Mouse (Mus musculus): ENCODE data around the gene Lmbrd1.
"Not testable (repeated sequence)": the region's sequence is repeated elsewhere in the genome, so short reads cannot be mapped to it uniquely, and the experiment has no call there.

The Lmbrd1 gene

GRCm38 (mm10) chr1:24729784-24730183, 51.4 kb downstream of the Lmbrd1 start:
- DNase-seq (ENCODE audit: low read depth): no peak

DNA sequence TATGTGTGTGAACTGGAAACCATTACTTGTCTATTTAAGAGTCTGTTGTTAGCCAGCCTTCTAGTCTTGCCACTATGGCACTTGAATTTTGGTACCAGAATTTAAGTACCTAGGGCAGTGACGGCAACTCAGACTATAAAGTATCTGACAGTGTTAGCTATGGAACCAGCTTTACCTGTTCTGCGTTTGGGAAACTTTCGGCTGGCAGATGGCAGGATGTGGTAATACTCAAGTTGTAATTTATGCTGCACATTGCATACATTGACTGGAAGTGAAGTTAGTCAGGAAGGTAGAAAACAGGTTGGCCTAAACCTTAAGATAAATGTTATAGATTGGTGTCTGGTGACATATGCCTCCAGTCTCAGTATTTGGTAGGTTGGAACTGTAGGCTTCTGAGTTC, 53.9 kb downstream of the Lmbrd1 start:
- DNase-seq (ENCODE audit: low read depth): no peak

DNA sequence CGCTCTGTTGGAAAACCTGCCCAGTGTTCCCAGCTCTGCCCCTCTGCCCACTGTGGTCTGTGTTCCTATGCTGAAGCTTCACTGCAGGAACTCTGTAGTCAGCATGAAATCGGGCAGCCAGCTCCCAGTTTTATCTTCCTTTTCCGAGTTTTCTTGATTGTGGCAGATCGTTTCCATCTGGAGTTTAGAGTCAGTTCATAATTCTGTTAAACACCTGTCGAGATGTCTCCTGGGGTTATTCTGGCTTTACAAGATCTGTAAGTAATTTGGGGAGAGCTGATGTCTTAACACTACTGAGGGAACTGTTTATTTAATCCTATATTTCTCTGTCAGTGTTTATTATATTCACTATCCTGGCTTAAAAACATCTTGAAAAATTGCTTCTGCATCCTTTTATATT, 56.4 kb downstream of the Lmbrd1 start:
- no peak for DNase-seq (ENCODE audit: low read depth)

- DNase-seq (ENCODE audit: low read depth): no peak
These were observed 62.5 kb downstream of the Lmbrd1 start for GRCm38 (mm10) chr1:24740903-24741302.

DNA sequence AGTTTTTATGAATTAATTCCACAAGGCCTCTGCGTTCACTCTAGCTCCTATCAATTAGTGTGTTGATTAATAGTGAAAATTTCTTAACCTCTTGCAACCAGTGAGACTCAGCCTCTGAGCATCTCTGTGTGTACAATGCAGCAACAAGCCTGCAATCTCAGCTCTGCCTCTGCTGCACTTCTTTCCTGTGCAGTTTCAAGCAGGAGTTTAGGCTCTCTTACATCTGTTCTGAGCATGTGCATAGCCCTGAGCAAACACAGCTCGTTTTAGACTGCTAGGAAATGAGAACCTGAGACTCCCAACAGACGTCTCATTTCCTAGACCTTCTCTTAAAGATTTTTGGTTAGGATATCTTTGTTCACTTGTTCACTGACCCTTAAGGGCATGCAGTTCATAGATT, 63.1 kb downstream of the Lmbrd1 start:
- DNase-seq (ENCODE audit: low read depth): no peak

DNA sequence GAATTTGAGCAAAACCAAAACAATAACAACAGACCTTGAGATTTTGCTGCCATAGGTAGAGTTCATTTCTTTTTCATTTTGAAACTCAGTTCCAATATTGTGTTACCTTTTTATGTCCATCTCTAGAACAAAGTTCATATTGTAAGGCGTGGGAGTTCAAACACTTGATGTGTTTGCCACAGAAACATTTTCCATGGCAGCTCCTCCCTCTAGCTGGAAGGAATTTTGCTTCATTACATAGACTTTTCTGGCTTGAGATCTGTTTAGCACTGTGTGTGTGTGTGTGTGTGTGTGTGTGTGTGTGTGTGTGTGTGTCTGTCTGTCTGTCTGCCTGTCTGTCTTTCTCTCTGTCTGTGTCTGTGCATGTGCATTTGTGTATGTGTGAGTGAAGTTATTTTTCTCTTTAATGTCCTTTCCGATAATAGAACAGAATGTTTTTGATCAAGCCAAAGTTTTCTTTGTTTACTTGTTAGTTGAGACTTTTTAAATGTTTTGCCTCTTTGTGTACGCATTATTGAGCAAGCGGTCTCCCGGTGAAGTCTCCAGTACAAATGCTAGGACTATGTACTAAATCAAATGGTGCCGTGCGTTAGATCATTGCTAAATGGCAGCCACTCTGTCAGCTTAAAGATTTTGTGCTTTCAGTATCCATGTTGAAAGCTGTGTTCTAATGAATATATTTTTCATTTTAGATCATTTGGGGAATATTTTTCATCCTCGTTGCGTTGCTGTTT, 64.9 kb downstream of the Lmbrd1 start:
- DNase-seq (ENCODE audit: low read depth): no peak

DNA sequence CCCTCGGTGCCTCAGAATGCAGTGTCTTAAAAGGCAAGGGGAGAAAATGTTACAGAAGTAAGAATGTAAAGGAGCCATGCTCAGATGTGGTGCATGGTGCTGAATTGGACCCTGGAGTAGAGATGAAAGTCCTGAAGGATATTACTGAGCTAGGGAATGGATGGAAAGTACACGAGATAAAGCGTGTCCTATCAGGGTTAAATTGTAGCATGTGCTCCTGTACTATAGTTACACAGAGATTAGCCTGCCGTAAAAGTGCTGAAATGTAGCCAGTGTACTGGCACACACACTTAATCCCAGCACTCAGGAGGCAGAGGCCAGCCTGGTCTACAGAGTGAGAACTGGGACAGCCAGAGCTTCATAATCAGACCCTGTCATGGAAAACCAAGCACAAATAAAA, 74.3 kb downstream of the Lmbrd1 start:
- no peak for DNase-seq (ENCODE audit: low read depth)

DNA sequence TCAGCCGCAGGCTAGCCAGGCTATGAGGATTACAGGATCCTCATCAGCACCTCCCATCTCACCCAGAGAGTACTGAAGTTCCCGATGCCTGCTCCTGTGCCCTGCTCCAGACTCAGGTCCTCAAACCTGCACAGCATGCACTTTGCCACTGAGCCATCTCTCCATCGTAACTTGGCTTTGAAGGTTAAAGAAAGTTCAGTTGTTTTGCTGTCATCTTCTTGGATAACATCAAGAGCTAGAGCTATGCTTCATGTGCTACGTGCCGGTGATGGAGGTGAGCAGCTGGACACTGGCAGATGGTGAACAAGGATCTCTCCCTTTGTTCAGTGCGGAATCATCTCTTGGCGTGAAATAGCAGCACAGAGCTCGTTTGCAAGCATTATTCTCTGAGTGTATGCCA, 80.1 kb downstream of the Lmbrd1 start:
- no peak for DNase-seq (ENCODE audit: low read depth)

- no peak for DNase-seq (ENCODE audit: low read depth)
These were observed 88.0 kb downstream of the Lmbrd1 start for GRCm38 (mm10) chr1:24766466-24766865.

GRCm38 (mm10) chr1:24767197-24767596, 88.8 kb downstream of the Lmbrd1 start:
- DNase-seq (ENCODE audit: low read depth): not testable (repeated sequence)

DNA sequence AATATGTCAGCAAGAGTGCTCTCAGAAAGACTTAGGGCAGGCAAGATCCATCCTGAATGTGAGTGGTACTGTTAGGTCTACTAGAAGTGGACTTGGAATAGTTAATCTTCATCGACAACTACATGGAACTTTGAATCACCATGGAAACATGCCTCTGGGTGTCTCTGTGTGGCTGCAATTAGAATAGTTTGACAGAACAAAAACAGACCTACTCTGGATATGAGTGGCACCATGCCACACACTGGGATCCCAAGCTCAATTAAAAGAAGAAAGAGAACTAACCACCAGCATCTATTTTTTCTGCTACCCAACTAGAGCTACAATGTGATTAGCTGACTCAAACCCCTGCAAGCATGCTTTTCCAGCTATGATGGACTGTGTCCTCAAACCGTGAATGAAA, 95.2 kb downstream of the Lmbrd1 start:
- DNase-seq (ENCODE audit: low read depth): no peak

- no peak for DNase-seq (ENCODE audit: low read depth)
These were observed 98.1 kb downstream of the Lmbrd1 start for GRCm38 (mm10) chr1:24776576-24776975.

- DNase-seq (ENCODE audit: low read depth): no peak
These were observed 114.7 kb downstream of the Lmbrd1 start for GRCm38 (mm10) chr1:24793168-24793567.

DNA sequence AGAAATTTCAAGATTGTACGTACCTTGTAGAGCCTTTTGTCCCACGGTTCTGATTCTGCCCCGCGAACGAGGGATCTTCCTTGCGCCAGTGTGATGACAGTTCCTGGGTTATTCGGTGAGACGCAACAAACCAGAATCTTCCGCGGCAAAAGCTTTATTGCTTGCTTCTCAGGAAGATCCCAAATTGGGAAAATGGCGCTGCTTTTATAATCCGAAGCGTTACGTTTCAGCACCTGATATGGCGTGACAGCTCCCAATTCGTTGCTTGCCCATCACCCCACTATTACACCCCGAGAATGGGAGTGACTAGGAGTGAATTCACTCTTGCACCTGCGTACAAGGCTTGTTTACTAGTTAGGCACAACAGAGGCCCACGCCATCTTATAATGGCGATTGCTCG, 129.5 kb downstream of the Lmbrd1 start:
- not testable (repeated sequence) for DNase-seq (ENCODE audit: low read depth)

All from c-Kit-positive CD71-positive TER-119-negative erythroid progenitor cells, embryonic 14.5 days (primary cell).